Comparison of ENCODE assay signal across 24 mouse cellular contexts in the genomic region with DNA sequence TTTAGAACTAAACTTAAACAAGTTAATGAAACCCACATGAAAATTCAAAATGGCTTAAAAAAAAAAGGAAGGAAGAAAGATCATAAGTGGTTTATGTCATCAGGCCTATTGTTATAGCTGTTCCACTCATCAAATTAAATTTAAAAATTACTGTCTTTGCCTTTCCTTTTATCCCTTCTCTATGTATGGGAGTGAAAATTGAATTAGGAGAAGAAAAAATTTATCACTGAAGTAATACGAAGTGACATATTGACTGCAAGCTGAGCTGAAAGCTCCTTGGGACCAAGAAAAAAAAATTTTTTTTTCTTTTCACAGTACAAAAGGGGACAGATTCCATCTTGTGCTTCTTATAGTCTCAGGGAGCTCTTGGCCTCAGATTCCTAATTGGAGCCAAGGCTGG. TPM values are rescaled to one million over a fixed set of nuclear protein-coding genes. Genes with fewer than 3 reads are reported as not detected.
"Had no signal": no experiment of that assay in that cellular context is flagged by ENCODE, and none has a peak within 500 bp of the region (broad histone marks: within the 10 kb centered on the region; RNA-seq: fewer than 3 reads in every experiment).

No protein-coding gene starts in this region.

- H3K27me3 ChIP-seq: lung, embryonic 15.5 days; midbrain, embryonic 12.5 days; neural tube, embryonic 13.5 days; neural tube, embryonic 15.5 days had no signal

- DNase-seq: lung, adult 2 months; lung, postnatal 14 days; lung, postnatal 36 days; midbrain, embryonic 14.5 days; retina, postnatal 1 day; right cerebral cortex, adult 18-20 months; right cerebral cortex, postnatal 25 days; right cerebral cortex, postnatal 4 days; spleen, adult 18-20 months; thymus, adult 18-20 months; thymus, postnatal 14 days; thymus, postnatal 36 days had no signal

- H3K27ac ChIP-seq: lung, embryonic 15.5 days; midbrain, embryonic 10.5 days; midbrain, embryonic 12.5 days; neural tube, embryonic 13.5 days; neural tube, embryonic 15.5 days had no signal

- H3K4me2 ChIP-seq: lung, embryonic 15.5 days; midbrain, embryonic 12.5 days; neural tube, embryonic 13.5 days; neural tube, embryonic 15.5 days had no signal

- ATAC-seq: lung, postnatal 0 days; midbrain, embryonic 16.5 days had no signal

- H3K36me3 ChIP-seq: lung, embryonic 15.5 days; midbrain, embryonic 10.5 days; midbrain, embryonic 12.5 days; neural tube, embryonic 13.5 days; neural tube, embryonic 15.5 days had no signal

- H3K9ac ChIP-seq: lung, embryonic 15.5 days; midbrain, embryonic 12.5 days; neural tube, embryonic 13.5 days; neural tube, embryonic 15.5 days had no signal

- H3K9me3 ChIP-seq: lung, embryonic 15.5 days; midbrain, embryonic 10.5 days; midbrain, embryonic 12.5 days; neural tube, embryonic 13.5 days; neural tube, embryonic 15.5 days had no signal

- H3K4me3 ChIP-seq: lung, embryonic 15.5 days; midbrain, embryonic 10.5 days; midbrain, embryonic 12.5 days; myocyte; neural tube, embryonic 13.5 days; neural tube, embryonic 15.5 days had no signal

- H3K4me1 ChIP-seq: lung, embryonic 15.5 days; midbrain, embryonic 12.5 days; neural tube, embryonic 13.5 days had no signal

RNA-seq across cellular contexts. Expression of a gene that starts 11.9 kb away (rescaled TPM):
- total RNA-seq: megakaryocyte, adult 5-6 weeks had no signal
- polyA plus RNA-seq: small intestine, adult 2 months had no signal

RNA-seq across cellular contexts. Expression of a gene that starts 14.5 kb away (rescaled TPM):
- total RNA-seq: megakaryocyte, adult 5-6 weeks; megakaryocyte-erythroid progenitor cell, adult 5-6 weeks had no signal

RNA-seq across cellular contexts. Expression of a gene that starts 52.3 kb away (rescaled TPM):
- total RNA-seq: megakaryocyte, adult 5-6 weeks; megakaryocyte-erythroid progenitor cell, adult 5-6 weeks had no signal
- polyA plus RNA-seq: midbrain, embryonic 14.5 days; myocyte; neural tube, embryonic 13.5 days; small intestine, adult 2 months; stomach, embryonic 14.5 days had no signal
